ENCODE assay signal across 7 mouse cellular contexts in genomic region chr9:63706152-63706733, GRCm38 (mm10). TPM values are rescaled to one million over a fixed set of nuclear protein-coding genes. Genes with fewer than 3 reads are reported as not detected.
DNase-seq lines count a peak whose midpoint lies in the region; ATAC-seq lines count a peak whose summit lies in the region.

No protein-coding gene starts in this region.

- no peak overlapping the region for H3K4me2 ChIP-seq in embryonic facial prominence, embryonic 13.5 days
- peak overlapping the region; percentile 17 for H3K4me2 ChIP-seq in heart, embryonic 15.5 days
- no peak overlapping the region for H3K4me2 ChIP-seq in midbrain, embryonic 11.5 days
- H3K4me2 ChIP-seq in stomach, embryonic 14.5 days (replicated peaks; ENCODE audit: low read depth, low read length), result no peak overlapping the region

- H3K4me3 ChIP-seq in embryonic facial prominence, embryonic 13.5 days, result no peak overlapping the region
- H3K4me3 ChIP-seq in heart, embryonic 15.5 days, result no peak overlapping the region
- H3K4me3 ChIP-seq in midbrain, embryonic 11.5 days (ENCODE audit: low read depth, low read length), result no peak overlapping the region
- no peak overlapping the region for H3K4me3 ChIP-seq in stomach, embryonic 14.5 days (ENCODE audit: low read depth, low read length)

- peak; percentile 89 to 93 for DNase-seq in adrenal gland, adult (ENCODE audit: inconsistent age in 2 of 2, low spot score in 1 of 2)
- DNase-seq in kidney, postnatal 4 days, result peak; percentile 70 to 86
- DNase-seq in midbrain, embryonic 11.5 days (ENCODE audit: low spot score, missing footprints), result no peak

- peaks cover 25% of the 10 kb centered on the region for H3K36me3 ChIP-seq in embryonic facial prominence, embryonic 13.5 days
- H3K36me3 ChIP-seq in heart, embryonic 15.5 days, result no peaks in the 10 kb centered on the region
- peaks cover 5% of the 10 kb centered on the region; the same call in 1 of the 2 replicates for H3K36me3 ChIP-seq in midbrain, embryonic 11.5 days (ENCODE audit: control insufficient read depth, insufficient read depth, low read length)
- H3K36me3 ChIP-seq in stomach, embryonic 14.5 days (ENCODE audit: control insufficient read depth, insufficient read depth, low read length), result no peaks in the 10 kb centered on the region

- no peak overlapping the region for H3K27ac ChIP-seq in embryonic facial prominence, embryonic 13.5 days
- H3K27ac ChIP-seq in heart, embryonic 15.5 days, result peak overlapping the region; percentile 77
- H3K27ac ChIP-seq in midbrain, embryonic 11.5 days (ENCODE audit: low read depth, low read length), result no peak overlapping the region
- peak overlapping the region; percentile 44; the same call in 1 of the 2 replicates for H3K27ac ChIP-seq in stomach, embryonic 14.5 days (ENCODE audit: low read length)

- 11% methylated on average over 9 of the region's 9 CpGs for WGBS in embryonic facial prominence, embryonic 13.5 days
- 5% methylated on average over 9 of the region's 9 CpGs for WGBS in heart, embryonic 15.5 days
- WGBS in midbrain, embryonic 11.5 days, result 45% methylated on average over 9 of the region's 9 CpGs
- 25% methylated on average over 9 of the region's 9 CpGs for WGBS in stomach, embryonic 14.5 days

- H3K9ac ChIP-seq in embryonic facial prominence, embryonic 13.5 days, result 0 out of 2 replicates have a peak overlapping the region, but pooled peaks have one; percentile 6
- peak overlapping the region; percentile 27; the same call in 1 of the 2 replicates for H3K9ac ChIP-seq in heart, embryonic 15.5 days
- H3K9ac ChIP-seq in midbrain, embryonic 11.5 days (ENCODE audit: low read length), result peak overlapping the region; percentile 7; the same call in 1 of the 2 replicates
- no peak overlapping the region; the same call in 1 of the 2 replicates for H3K9ac ChIP-seq in stomach, embryonic 14.5 days (replicated peaks; ENCODE audit: low read depth, low read length)

- peak; percentile 97 for ATAC-seq in CD4-positive, CD25-positive, alpha-beta regulatory T cell, adult 4 months
- ATAC-seq in embryonic facial prominence, embryonic 13.5 days (ENCODE audit: insufficient number of reproducible peaks, insufficient read depth, low FRiP score, low TSS enrichment, low read depth), result no peak
- ATAC-seq in heart, embryonic 15.5 days (replicated peaks; ENCODE audit: insufficient number of reproducible peaks, insufficient read depth, low FRiP score, low read depth), result peak; percentile 45
- ATAC-seq in midbrain, embryonic 11.5 days (ENCODE audit: low FRiP score), result no peak
- ATAC-seq in stomach, embryonic 14.5 days (ENCODE audit: insufficient number of reproducible peaks, insufficient read depth, low FRiP score, low read depth), result no peak

- no peaks in the 10 kb centered on the region for H3K9me3 ChIP-seq in embryonic facial prominence, embryonic 13.5 days
- no peaks in the 10 kb centered on the region for H3K9me3 ChIP-seq in heart, embryonic 15.5 days (replicated peaks)
- no peaks in the 10 kb centered on the region; the same call in 1 of the 2 replicates for H3K9me3 ChIP-seq in midbrain, embryonic 11.5 days (ENCODE audit: control insufficient read depth, low read length)
- H3K9me3 ChIP-seq in stomach, embryonic 14.5 days (ENCODE audit: control insufficient read depth, low read depth, low read length), result no peaks in the 10 kb centered on the region

- H3K4me1 ChIP-seq in embryonic facial prominence, embryonic 13.5 days, result peaks cover 75% of the 10 kb centered on the region
- H3K4me1 ChIP-seq in heart, embryonic 15.5 days (replicated peaks), result peaks cover 73% of the 10 kb centered on the region
- H3K4me1 ChIP-seq in midbrain, embryonic 11.5 days (ENCODE audit: control insufficient read depth, insufficient read depth, low read length), result peaks cover 5% of the 10 kb centered on the region; the same call in 1 of the 2 replicates
- peaks cover 31% of the 10 kb centered on the region for H3K4me1 ChIP-seq in stomach, embryonic 14.5 days (ENCODE audit: control insufficient read depth, insufficient read depth, low read length)

- no peaks in the 10 kb centered on the region for H3K27me3 ChIP-seq in embryonic facial prominence, embryonic 13.5 days
- no peaks in the 10 kb centered on the region for H3K27me3 ChIP-seq in heart, embryonic 15.5 days
- no peaks in the 10 kb centered on the region for H3K27me3 ChIP-seq in midbrain, embryonic 11.5 days (ENCODE audit: control insufficient read depth, insufficient read depth, low read length)
- H3K27me3 ChIP-seq in stomach, embryonic 14.5 days (ENCODE audit: control insufficient read depth, insufficient read depth, low read length), result no peaks in the 10 kb centered on the region

RNA-seq across cellular contexts. Expression of gene Smad3, which starts 51.6 kb away (rescaled TPM):
- polyA plus RNA-seq in CD4-positive, CD25-positive, alpha-beta regulatory T cell, adult 4 months (2017; shearing (Covaris generic)), result 10 to 100 TPM; 15.6 to 36.9 TPM
- 29.8 and 30.9 TPM in 2 replicates for polyA plus RNA-seq in embryonic facial prominence, embryonic 13.5 days (2015; fragmentation: Nextera tagmentation; extraction: Ambion mirVana)
- polyA plus RNA-seq in heart, embryonic 15.5 days (2015; fragmentation: Nextera tagmentation; extraction: Ambion mirVana), result 11.6 and 14.8 TPM in 2 replicates
- polyA plus RNA-seq in midbrain, embryonic 11.5 days (2014; fragmentation: Nextera tagmentation; extraction: Ambion mirVana), result 16.5 and 16.8 TPM in 2 replicates
- 16.5 and 17.3 TPM in 2 replicates for polyA plus RNA-seq in stomach, embryonic 14.5 days (2014; fragmentation: Nextera tagmentation; extraction: Ambion mirVana)

Comparison
In these comparisons a context has a peak if more than half of its experiments do, and no peak if none do; other contexts are left out.
1. ATAC-seq: peak in CD4-positive, CD25-positive, alpha-beta regulatory T cell, adult 4 months (single experiment) and heart, embryonic 15.5 days (single experiment); none in embryonic facial prominence, embryonic 13.5 days (single experiment), midbrain, embryonic 11.5 days (single experiment) and stomach, embryonic 14.5 days (single experiment).
2. H3K27ac ChIP-seq: peak in heart, embryonic 15.5 days (single experiment) and stomach, embryonic 14.5 days (single experiment); none in embryonic facial prominence, embryonic 13.5 days (single experiment) and midbrain, embryonic 11.5 days (single experiment).